Mouse (Mus musculus) lung, postnatal 0 days (tissue): ENCODE data around the gene Sun2.

ENCODE experiments used
- CTCF ChIP-seq: IDR thresholded peaks from 2 replicates; pipeline ENCODE4 v1.5.1; 2016; ENCODE audit warnings: antibody characterized with exemption, mild to moderate bottlenecking
- EP300 ChIP-seq: IDR thresholded peaks from 2 replicates; pipeline ENCODE4 v1.6.1; 2016; ENCODE audit warnings: antibody characterized with exemption, mild to moderate bottlenecking, control low read depth

GRCm38 (mm10) chr15:79766586-79767071 lies 24.3 kb upstream of the Sun2 start:
- TF ChIP-seq CTCF (no peak), EP300 (no peak)
